Mouse (Mus musculus): ENCODE results near the gene Spata31d1c. TPM values are rescaled to one million over a fixed set of nuclear protein-coding genes. Genes with fewer than 3 reads are reported as not detected.

The Spata31d1c gene
- total RNA-seq (2015) (not detected in 2 replicates), total RNA-seq (2017) (not detected in 2 replicates)

DNA sequence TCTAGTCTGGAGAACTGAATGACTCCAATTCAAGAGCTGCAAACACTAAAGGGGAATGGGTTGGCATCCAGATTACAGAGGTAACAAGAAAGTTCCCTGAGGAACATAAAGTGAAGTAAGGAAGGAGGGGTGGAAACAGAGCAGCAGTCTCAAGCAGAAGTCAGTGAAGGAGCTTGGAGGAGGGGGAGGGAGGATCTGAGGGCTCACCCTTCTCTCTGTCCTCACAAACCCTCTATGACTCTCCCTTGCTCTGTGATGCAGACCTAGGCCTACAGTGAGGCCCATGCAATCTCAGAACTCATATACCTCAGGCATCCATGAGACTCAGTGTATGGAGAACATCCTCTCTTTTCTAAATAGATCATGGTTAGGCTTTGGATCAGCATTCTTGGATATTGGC is at the start of gene Spata31d1c:
TSS of gene Spata31d1c (plus strand) at position 301 of the 400 bp plus-strand sequence.
- ATAC-seq (replicated peaks; ENCODE audit: poor library complexity): no peak

DNA sequence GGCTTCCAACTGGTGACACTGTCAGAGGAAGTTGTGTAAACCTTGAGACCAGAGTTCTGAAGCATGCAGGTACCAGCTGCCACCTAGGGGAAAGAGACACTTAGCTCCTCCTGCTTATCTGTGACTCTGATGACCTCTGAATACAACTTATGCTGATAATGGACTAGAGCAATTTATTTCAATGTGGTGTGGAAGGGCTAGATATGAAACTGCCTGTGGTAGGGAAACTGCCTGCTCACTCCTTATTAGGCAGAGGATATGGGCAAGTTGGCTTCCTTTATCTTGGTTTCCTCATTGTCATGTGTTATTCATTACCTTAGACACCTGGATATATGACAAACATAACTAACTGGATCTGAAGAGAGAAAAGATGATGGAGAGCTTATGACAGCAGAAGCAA is 44.0 kb upstream of the Spata31d1c start:
- ATAC-seq (replicated peaks; ENCODE audit: poor library complexity): peak; percentile 99

DNA sequence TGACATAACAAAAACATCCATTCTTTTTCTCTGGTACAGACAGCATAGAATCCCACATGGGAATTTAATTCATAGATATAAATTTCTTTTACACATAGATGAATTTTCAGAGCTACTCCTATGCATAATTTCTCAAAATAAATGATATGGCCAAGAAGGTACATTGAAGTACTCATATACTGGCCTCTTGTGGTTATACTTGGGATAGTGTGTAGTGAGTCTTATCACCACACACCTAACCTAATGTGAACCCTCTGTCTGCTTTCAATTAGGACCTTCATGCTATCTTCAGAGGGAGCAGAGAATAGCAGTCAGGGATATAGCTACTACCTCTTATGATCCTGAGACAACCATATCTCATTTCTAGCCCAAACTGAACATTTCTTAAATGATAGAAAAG is 27.4 kb upstream of the Spata31d1c start:
- ATAC-seq (replicated peaks; ENCODE audit: poor library complexity): peak; percentile 71

DNA sequence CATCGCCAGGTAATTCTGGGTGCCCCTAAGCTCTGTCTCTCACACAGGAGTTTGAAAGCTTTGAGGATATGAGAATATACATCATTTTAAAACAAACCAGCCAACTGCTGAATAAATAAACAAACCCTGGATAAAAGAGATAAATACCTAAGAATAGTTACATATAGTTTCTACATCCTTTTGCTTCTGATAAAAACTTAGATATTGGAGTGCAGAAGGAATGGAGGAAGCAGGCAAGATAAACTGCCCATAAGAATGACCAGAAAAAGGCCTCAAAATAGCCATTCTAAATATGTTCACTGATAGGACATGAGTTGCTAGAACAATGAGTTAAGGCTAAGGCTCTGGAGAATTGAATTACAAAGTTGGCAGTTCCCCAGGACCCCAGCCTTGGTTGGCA is 26.1 kb upstream of the Spata31d1c start:
- no peak for ATAC-seq (replicated peaks; ENCODE audit: poor library complexity)

DNA sequence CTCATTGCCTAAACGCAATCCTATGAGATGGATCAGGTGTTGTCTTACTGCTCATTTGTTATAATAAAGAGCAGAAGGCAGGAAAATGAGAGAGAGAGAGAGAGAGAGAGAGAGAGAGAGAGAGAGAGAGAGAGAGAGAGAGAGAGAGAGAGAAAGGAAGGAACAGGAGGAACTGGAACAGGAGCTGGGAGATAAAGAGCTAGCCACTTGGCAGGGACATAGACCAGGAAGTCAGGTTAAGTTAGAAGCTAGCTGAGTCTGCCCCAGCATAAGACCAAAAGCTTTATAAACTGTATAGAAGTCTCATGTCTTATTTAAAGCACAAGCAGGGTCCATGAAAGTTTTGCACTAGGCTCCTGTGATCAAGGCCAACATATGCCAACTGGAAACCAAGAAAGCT is 24.9 kb upstream of the Spata31d1c start:
- no peak for ATAC-seq (replicated peaks; ENCODE audit: poor library complexity)

DNA sequence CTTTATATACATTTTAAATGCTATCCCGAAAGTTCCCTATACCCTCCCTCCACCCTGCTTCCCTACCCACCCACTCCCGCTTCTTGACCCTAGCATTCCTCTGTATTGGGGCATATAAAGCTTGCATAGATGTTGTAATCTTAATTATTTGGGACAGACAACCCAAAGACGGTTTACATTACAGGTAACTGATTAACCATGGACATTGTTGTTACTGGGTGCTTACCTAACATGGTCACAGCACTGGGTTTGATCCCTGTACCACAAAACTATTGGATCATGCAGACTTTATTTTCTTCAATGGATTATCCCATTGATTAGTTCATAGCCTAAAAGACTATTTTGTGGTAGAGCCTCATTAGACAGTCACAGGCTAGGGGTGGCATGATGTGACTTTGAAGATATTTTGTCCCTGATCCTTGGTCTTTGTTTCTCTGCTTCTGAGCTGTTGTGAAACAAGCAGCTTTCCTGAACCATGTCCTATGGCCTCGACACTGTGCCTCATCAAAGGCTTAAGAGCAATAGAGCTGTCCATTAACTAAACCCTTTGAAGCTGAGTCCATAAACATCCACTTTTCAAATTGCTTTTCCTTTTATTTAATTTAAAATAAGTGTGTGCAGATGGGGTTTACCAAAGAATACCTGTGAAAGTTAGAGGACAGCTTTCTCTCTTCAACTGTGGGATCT is 21.7 kb upstream of the Spata31d1c start:
- ATAC-seq (replicated peaks; ENCODE audit: poor library complexity): no peak

DNA sequence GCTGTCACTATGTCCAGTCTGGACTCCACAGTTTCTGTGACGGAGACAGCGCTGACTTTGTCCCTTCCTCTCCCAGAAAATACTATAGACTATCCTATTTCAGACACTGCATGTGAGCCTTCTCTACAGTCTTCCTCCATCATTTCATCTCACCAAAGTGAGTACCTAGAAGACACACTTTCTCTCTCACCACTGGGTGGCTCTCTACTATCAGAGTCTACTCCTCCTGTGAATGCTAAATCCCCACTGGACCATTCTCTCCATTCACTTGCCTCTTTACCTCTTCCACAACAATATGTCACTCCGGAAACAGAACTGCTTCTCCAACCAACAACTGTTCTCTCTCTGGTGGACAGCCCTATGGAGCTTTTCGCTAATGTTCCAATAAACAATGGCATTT is 2.2 kb downstream of the Spata31d1c start:
- ATAC-seq (replicated peaks; ENCODE audit: poor library complexity): peak; percentile 94

DNA sequence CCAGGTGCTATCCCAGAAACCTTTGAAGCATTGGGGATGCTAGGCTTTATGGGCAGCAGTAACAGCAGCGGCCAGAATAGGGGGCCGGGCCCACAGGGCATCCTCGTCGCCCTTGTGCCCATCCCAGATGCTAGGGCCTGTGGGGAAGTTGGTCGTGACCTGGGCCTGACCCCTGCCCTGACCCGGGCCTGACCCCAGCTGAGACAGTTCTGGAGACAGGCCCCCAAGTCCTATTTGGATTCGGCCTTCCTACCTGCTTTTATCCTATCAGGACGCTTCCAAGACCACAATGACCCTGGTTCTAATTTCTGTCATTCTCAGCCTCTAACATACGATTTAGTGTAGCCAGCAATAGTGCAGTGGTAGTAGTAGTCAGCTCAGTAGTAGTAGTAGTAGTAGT is 19.8 kb downstream of the Spata31d1c start, which contains the start of gene Prss47:
TSS of gene Prss47 (minus strand) at position 101 of the 400 bp plus-strand sequence.
- no peak for ATAC-seq (replicated peaks; ENCODE audit: poor library complexity)

DNA sequence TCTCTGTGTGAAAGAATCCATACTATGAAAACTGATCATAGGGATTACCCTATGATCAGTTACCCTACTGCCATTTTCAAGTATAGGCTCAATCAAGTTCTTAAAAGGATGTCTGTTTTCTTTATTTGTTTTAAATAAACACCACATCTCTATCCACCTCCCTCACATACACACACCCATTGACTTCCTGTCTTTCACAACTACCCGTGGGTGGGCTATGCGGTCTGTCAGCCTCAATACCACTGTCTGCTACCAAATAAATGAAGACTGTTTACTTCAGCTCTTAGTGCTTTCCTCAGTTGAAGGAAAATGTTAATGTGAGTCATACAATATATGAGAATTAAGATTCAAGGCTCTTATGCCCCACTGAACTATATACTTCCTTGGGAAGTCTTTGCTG is 37.1 kb downstream of the Spata31d1c start:
- peak; percentile 39; the same call in 1 of the 2 replicates for ATAC-seq (replicated peaks; ENCODE audit: poor library complexity)

Other genes starting within 250 kb of the Spata31d1c start
- not detected in 2 replicates for gene Cntnap3, start 129.1 kb upstream of the Spata31d1c start, total RNA-seq (2015)
- not detected in 2 replicates for gene Cntnap3, start 129.1 kb upstream of the Spata31d1c start, total RNA-seq (2017)
- not detected in 2 replicates for gene Spata31, start 115.7 kb upstream of the Spata31d1c start, total RNA-seq (2015)
- not detected in 2 replicates for gene Spata31, start 115.7 kb upstream of the Spata31d1c start, total RNA-seq (2017)
- gene Prss47, start 19.7 kb downstream of the Spata31d1c start, total RNA-seq (2015): not detected in 2 replicates
- gene Prss47, start 19.7 kb downstream of the Spata31d1c start, total RNA-seq (2017): not detected in 2 replicates
- 81.1 and 87.8 TPM in 2 replicates for gene Mfsd14b, start 79.9 kb downstream of the Spata31d1c start, total RNA-seq (2015)
- 81.4 and 85.8 TPM in 2 replicates for gene Mfsd14b, start 79.9 kb downstream of the Spata31d1c start, total RNA-seq (2017)
- gene Olfr465-ps1, start 105.0 kb downstream of the Spata31d1c start, total RNA-seq (2015): not detected in 2 replicates
- not detected in 2 replicates for gene Olfr465-ps1, start 105.0 kb downstream of the Spata31d1c start, total RNA-seq (2017)
- not detected in 2 replicates for gene Olfr466, start 117.2 kb downstream of the Spata31d1c start, total RNA-seq (2015)
- gene Olfr466, start 117.2 kb downstream of the Spata31d1c start, total RNA-seq (2017): not detected in 2 replicates
- 0.10 TPM in 1 of 2 replicates, not detected in the other for gene Nlrp4f, start 172.9 kb downstream of the Spata31d1c start, total RNA-seq (2015)
- gene Nlrp4f, start 172.9 kb downstream of the Spata31d1c start, total RNA-seq (2017): not detected in 2 replicates
- gene Gm10775, start 226.5 kb downstream of the Spata31d1c start, total RNA-seq (2015): not detected in 2 replicates
- not detected in 2 replicates for gene Gm10775, start 226.5 kb downstream of the Spata31d1c start, total RNA-seq (2017)
- gene Zfp369, start 245.8 kb downstream of the Spata31d1c start, total RNA-seq (2015): 29.4 and 32.7 TPM in 2 replicates
- 45.5 and 53.2 TPM in 2 replicates for gene Zfp369, start 245.8 kb downstream of the Spata31d1c start, total RNA-seq (2017)